Mouse (Mus musculus): ENCODE results near the gene Ddr2. TPM values are rescaled to one million over a fixed set of nuclear protein-coding genes. Genes with fewer than 3 reads are reported as not detected.

Gene Ddr2
- polyA plus RNA-seq, 1 experiment from 2014 or later = 30.7 TPM

GRCm38 (mm10) chr1:170051631-170052177 lies 58.9 kb downstream of the Ddr2 start:
- WGBS = 77% methylated on average over 5 of the region's 5 CpGs
- no peaks in the 10 kb centered on the region for H3K9me3 ChIP-seq
- no peak overlapping the region for H3K4me3 ChIP-seq
- H3K36me3 ChIP-seq (replicated peaks) = no peaks in the 10 kb centered on the region
- no peak overlapping the region for H3K27ac ChIP-seq
- no peak for DNase-seq (ENCODE audit: extremely low spot score, low spot score)
- H3K4me1 ChIP-seq = peaks cover 10% of the 10 kb centered on the region; the same call in 1 of the 2 replicates
- no peaks in the 10 kb centered on the region for H3K27me3 ChIP-seq (ENCODE audit: poor library complexity, severe bottlenecking)

DNA sequence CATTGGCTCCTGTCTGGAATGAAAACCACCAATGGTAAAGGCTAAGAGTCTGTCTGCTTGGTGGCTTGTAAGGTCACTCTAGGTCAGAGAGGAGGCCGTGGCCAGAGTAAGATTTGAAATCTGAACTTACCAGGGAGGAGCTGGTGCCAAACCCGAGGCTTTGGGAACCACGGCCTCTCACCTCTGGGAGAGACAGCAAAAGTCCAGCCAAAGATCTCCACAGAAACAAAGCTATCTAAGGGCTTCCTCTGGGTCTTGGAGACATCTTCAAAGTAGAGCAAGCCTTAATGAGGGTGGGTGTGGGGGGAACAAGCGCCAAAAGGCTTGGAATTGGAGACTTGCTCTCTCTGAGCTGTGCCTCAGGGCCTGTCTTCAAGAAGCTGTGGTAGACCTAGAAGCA lies 62.1 kb downstream of the Ddr2 start:
- whole genome bisulfite sequencing = 82% methylated on average over 4 of the region's 4 CpGs
- DNase-seq (ENCODE audit: extremely low spot score, low spot score) = no peak
- no peak overlapping the region for H3K27ac ChIP-seq
- no peaks in the 10 kb centered on the region for H3K27me3 ChIP-seq (ENCODE audit: poor library complexity, severe bottlenecking)
- H3K36me3 ChIP-seq (replicated peaks) = no peaks in the 10 kb centered on the region
- H3K4me3 ChIP-seq = no peak overlapping the region
- H3K4me1 ChIP-seq = peaks cover 7% of the 10 kb centered on the region; the same call in 1 of the 2 replicates
- no peaks in the 10 kb centered on the region for H3K9me3 ChIP-seq

GRCm38 (mm10) chr1:170044726-170045471 lies 65.7 kb downstream of the Ddr2 start:
- WGBS = 79% methylated on average over 9 of the region's 9 CpGs
- Histone ChIP-seq H3K27ac (no peak overlapping the region), H3K4me3 (no peak overlapping the region)

GRCm38 (mm10) chr1:170043753-170044152 lies 66.8 kb downstream of the Ddr2 start:
- Histone ChIP-seq H3K4me1 (no peaks in the 10 kb centered on the region), H3K27me3 (ENCODE audit: poor library complexity, severe bottlenecking) (no peaks in the 10 kb centered on the region), H3K36me3 (replicated peaks) (no peaks in the 10 kb centered on the region), H3K9me3 (no peaks in the 10 kb centered on the region), H3K4me3 (no peak overlapping the region), H3K27ac (no peak overlapping the region)
- DNase-seq (ENCODE audit: extremely low spot score, low spot score) = no peak

More at GRCm38 (mm10) chr1:170044726-170045471, 65.7 kb downstream of the Ddr2 start:
- H3K36me3 ChIP-seq (replicated peaks) = no peaks in the 10 kb centered on the region
- no peak for DNase-seq (ENCODE audit: extremely low spot score, low spot score)
- no peaks in the 10 kb centered on the region for H3K27me3 ChIP-seq (ENCODE audit: poor library complexity, severe bottlenecking)
- no peaks in the 10 kb centered on the region for H3K4me1 ChIP-seq
- no peaks in the 10 kb centered on the region for H3K9me3 ChIP-seq

GRCm38 (mm10) chr1:170042996-170043395 lies 67.6 kb downstream of the Ddr2 start:
- H3K27me3 ChIP-seq (ENCODE audit: poor library complexity, severe bottlenecking) = no peaks in the 10 kb centered on the region
- H3K4me1 ChIP-seq = no peaks in the 10 kb centered on the region
- no peak overlapping the region for H3K27ac ChIP-seq
- H3K4me3 ChIP-seq = no peak overlapping the region
- no peak for DNase-seq (ENCODE audit: extremely low spot score, low spot score)
- H3K36me3 ChIP-seq (replicated peaks) = no peaks in the 10 kb centered on the region
- WGBS = 92% methylated on average over 5 of the region's 5 CpGs
- H3K9me3 ChIP-seq = no peaks in the 10 kb centered on the region

GRCm38 (mm10) chr1:170039402-170039801 lies 71.2 kb downstream of the Ddr2 start:
- Histone ChIP-seq H3K36me3 (replicated peaks) (no peaks in the 10 kb centered on the region), H3K27me3 (ENCODE audit: poor library complexity, severe bottlenecking) (no peaks in the 10 kb centered on the region), H3K4me3 (no peak overlapping the region), H3K9me3 (no peaks in the 10 kb centered on the region), H3K27ac (no peak overlapping the region), H3K4me1 (no peaks in the 10 kb centered on the region)
- 73% methylated on average over 4 of the region's 4 CpGs for WGBS
- DNase-seq (ENCODE audit: extremely low spot score, low spot score) = no peak

DNA sequence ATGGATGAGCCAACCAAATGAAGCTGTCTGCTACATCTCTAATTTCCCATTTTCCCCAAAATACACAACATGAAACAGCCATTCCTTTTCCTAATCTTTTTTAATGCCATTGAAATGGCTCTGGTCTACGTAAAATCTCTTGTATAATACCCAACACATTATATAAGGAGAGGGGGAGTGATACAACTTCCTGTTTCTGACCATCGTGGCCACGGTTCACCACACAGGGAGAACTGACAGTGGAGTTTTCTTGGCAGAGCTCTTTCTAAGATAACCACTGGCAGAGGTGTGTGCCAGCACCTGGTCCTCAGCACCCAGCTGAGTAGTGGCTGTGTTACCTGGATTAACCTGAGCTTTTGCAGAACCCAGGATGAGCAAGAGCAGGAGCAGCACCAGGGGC lies 75.0 kb downstream of the Ddr2 start:
- Histone ChIP-seq H3K4me1 (no peaks in the 10 kb centered on the region), H3K27me3 (ENCODE audit: poor library complexity, severe bottlenecking) (no peaks in the 10 kb centered on the region), H3K36me3 (replicated peaks) (no peaks in the 10 kb centered on the region), H3K27ac (no peak overlapping the region), H3K9me3 (no peaks in the 10 kb centered on the region), H3K4me3 (no peak overlapping the region)
- DNase-seq (ENCODE audit: extremely low spot score, low spot score) = no peak
- 91% methylated on average over 3 of the region's 3 CpGs for WGBS

- Histone ChIP-seq H3K4me1 (no peaks in the 10 kb centered on the region), H3K27me3 (ENCODE audit: poor library complexity, severe bottlenecking) (no peaks in the 10 kb centered on the region), H3K9me3 (no peaks in the 10 kb centered on the region), H3K27ac (no peak overlapping the region), H3K4me3 (no peak overlapping the region), H3K36me3 (replicated peaks) (no peaks in the 10 kb centered on the region)
- DNase-seq (ENCODE audit: extremely low spot score, low spot score) = no peak
- WGBS = 92% methylated on average over 4 of the region's 4 CpGs
Observed at GRCm38 (mm10) chr1:170034961-170035360, 75.6 kb downstream of the Ddr2 start.

GRCm38 (mm10) chr1:170031656-170032055 lies 78.9 kb downstream of the Ddr2 start:
- H3K9me3 ChIP-seq = no peaks in the 10 kb centered on the region
- H3K4me1 ChIP-seq = no peaks in the 10 kb centered on the region
- 86% methylated on average over 3 of the region's 3 CpGs for WGBS
- no peaks in the 10 kb centered on the region for H3K36me3 ChIP-seq (replicated peaks)
- no peak for DNase-seq (ENCODE audit: extremely low spot score, low spot score)
- H3K27me3 ChIP-seq (ENCODE audit: poor library complexity, severe bottlenecking) = no peaks in the 10 kb centered on the region
- no peak overlapping the region for H3K4me3 ChIP-seq
- H3K27ac ChIP-seq = no peak overlapping the region

DNA sequence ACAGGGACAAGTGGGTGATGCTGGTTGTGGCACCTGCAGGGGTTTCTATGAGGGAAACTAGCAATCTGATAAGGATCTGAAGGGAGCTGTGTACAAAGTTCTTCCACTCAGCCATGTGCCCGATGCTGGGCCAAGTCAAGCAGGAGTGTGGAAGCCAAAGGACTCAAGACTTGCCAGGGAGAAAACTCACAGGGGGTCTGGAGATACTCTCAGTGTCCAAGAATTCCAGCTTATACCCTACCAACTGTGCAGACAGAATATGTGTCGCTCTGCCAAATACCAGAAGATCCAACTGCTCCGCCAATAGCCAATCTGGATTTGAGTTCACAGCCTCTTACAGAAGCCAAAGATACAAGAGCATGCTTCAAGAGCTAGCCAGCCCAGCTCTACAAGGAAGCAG lies 95.8 kb downstream of the Ddr2 start:
- 88% methylated on average over 3 of the region's 3 CpGs for WGBS
- no peak overlapping the region for H3K27ac ChIP-seq
- H3K4me3 ChIP-seq = no peak overlapping the region
- no peak for DNase-seq (ENCODE audit: extremely low spot score, low spot score)
- H3K9me3 ChIP-seq = peaks cover 42% of the 10 kb centered on the region
- H3K27me3 ChIP-seq (ENCODE audit: poor library complexity, severe bottlenecking) = no peaks in the 10 kb centered on the region
- peaks cover 15% of the 10 kb centered on the region for H3K36me3 ChIP-seq (replicated peaks)
- no peaks in the 10 kb centered on the region for H3K4me1 ChIP-seq

- Histone ChIP-seq H3K4me3 (no peak overlapping the region), H3K27me3 (ENCODE audit: poor library complexity, severe bottlenecking) (no peaks in the 10 kb centered on the region), H3K27ac (no peak overlapping the region), H3K36me3 (replicated peaks) (no peaks in the 10 kb centered on the region), H3K4me1 (no peaks in the 10 kb centered on the region), H3K9me3 (peaks cover 6% of the 10 kb centered on the region)
- WGBS = 92% methylated on average over 15 of the region's 15 CpGs
- no peak for DNase-seq (ENCODE audit: extremely low spot score, low spot score)
Observed at GRCm38 (mm10) chr1:170010716-170011505, 99.7 kb downstream of the Ddr2 start.

GRCm38 (mm10) chr1:170009296-170009695 lies 101.3 kb downstream of the Ddr2 start:
- 98% methylated on average over 1 of the region's 1 CpGs for WGBS
- Histone ChIP-seq H3K27me3 (ENCODE audit: poor library complexity, severe bottlenecking) (no peaks in the 10 kb centered on the region), H3K27ac (no peak overlapping the region), H3K36me3 (replicated peaks) (no peaks in the 10 kb centered on the region), H3K4me3 (no peak overlapping the region), H3K4me1 (no peaks in the 10 kb centered on the region), H3K9me3 (no peaks in the 10 kb centered on the region)
- no peak for DNase-seq (ENCODE audit: extremely low spot score, low spot score)
